Mouse (Mus musculus) brain, embryonic 14.5 days (tissue): ENCODE data around the gene Dlgap4.

Experiments
- CTCF ChIP-seq: fragments of 200-500 bp; IDR thresholded peaks from 2 replicates; pipeline ENCODE4 v1.5.1; 2012; ENCODE audit warnings: inconsistent platforms, mild to moderate bottlenecking, moderate library complexity, borderline replicate concordance; ENCODE audit not compliant: insufficient read depth, insufficient read length; ENCODE audit errors: extremely low read depth
- POLR2A ChIP-seq: fragments of 200-500 bp; IDR thresholded peaks from 2 replicates; pipeline ENCODE4 v1.6.1; 2012; ENCODE audit warnings: mild to moderate bottlenecking, inconsistent platforms, borderline replicate concordance; ENCODE audit not compliant: poor library complexity, insufficient read depth, insufficient read length, severe bottlenecking; ENCODE audit errors: extremely low read depth

- TF ChIP-seq CTCF = no peak
- no peak for TF ChIP-seq POLR2A
Observed at GRCm38 (mm10) chr2:156623246-156623645, 9.7 kb downstream of the Dlgap4 start.
